Mouse (Mus musculus) kidney, postnatal 36 days (tissue): ENCODE results near the gene Olfr853.

Source experiments
- DNase-seq, 2 experiments: peaks; one replicate each; pipeline ENCODE4 v3.0.0; 2021 to 2022; ENCODE audit warnings: mixed read lengths in 2 of 2

The Olfr853 gene

DNA sequence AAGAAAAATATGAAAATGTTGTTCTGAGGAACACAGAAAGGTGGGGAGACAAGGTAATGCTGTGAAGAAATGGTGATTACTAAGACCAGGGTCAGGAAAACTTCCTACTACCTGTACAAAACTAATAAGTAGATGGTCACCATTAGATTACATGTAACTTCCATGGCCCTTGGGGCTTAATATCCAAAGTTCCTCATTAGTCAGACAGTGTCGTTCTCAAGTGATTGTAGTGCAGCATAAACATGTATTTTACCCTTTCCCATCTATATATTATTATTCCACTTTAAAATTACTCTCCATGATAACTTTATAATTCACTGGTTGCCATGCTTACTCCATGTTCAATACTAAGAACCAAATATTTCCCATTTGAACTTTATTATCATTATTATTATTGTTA lies at the start of gene Olfr853:
Gene Olfr853 (minus strand): TSS at position 101 of the 400 bp plus-strand sequence.
- DNase-seq, result no peak

DNA sequence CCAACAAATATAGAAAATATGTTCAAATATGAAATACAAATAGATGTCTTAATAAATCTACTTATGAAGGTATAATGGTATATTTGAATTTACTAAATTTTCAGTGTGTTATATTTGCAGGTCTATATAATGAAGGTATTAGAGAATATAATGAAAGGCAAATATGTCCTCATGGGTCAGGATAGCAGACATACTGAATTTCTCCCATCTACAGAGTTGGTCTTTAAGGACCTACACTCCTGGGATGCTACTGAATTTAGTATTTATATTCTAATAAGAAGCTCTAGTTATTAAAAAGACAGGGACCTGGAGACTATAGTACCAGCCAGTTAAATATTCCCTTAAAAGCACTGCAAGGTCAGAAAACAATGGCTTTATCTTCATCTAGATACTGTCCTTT lies 41.4 kb upstream of the Olfr853 start, which contains the start of gene Olfr855:
Gene Olfr855 (plus strand): TSS at position 301 of the 400 bp plus-strand sequence.
- DNase-seq, result no peak

GRCm38 (mm10) chr9:19567282-19567681 lies 26.4 kb upstream of the Olfr853 start, which contains the start of gene Olfr854:
Olfr854 (minus strand) TSS chr9:19567382.
- DNase-seq, result no peak

DNA sequence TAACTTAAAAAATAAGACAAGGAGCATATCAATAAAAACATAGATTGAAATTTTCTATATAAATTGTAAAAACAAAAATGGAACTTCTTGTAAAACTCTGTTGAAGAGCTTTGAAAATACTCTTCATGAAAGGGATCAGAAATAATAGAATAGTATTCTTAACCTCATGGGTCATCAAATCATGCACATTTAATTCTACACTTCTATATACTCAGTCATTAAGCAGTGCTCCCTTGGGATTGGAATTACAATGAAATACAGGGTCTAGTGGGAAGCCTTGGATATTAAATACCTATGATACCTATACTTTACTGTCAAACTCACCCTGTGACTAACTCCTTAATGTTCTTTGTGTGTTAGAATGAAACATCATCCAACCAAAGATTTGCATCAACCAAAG lies 47.9 kb downstream of the Olfr853 start, which contains the start of gene Olfr851:
Gene Olfr851 (plus strand): TSS at position 301 of the 400 bp plus-strand sequence.
- no peak for DNase-seq
